Mouse (Mus musculus) liver, postnatal 0 days (tissue): ENCODE data around the gene Ddc. TPM values are rescaled to one million over a fixed set of nuclear protein-coding genes. Genes with fewer than 3 reads are reported as not detected.

Source experiments
- ATAC-seq: fragments of 200-750 bp; cut with Nextera tagmentation; 2 replicates; pipeline ENCODE4 v1.8.0; 2017; ENCODE audit warnings: mild to moderate bottlenecking, moderate library complexity
- DNase-seq: peaks from one replicate; pipeline ENCODE4 v3.0.0-alpha.2; 2016
- H3K27ac ChIP-seq: fragments of 300-500 bp; sonication (generic); 2 replicates; pipeline ENCODE4 v1.5.1; 2014; ENCODE audit warnings: antibody characterized with exemption, moderate library complexity, mild to moderate bottlenecking, low read depth
- H3K27me3 ChIP-seq: fragments of 300-500 bp; sonication (generic); 2 replicates; pipeline ENCODE4 v1.6.1; 2014; ENCODE audit warnings: low read length, control low read depth, mixed read lengths; ENCODE audit not compliant: insufficient read depth
- H3K36me3 ChIP-seq: fragments of 300-500 bp; sonication (generic); replicated peaks from 2 replicates; pipeline ENCODE4 v1.6.1; 2014; ENCODE audit warnings: mild to moderate bottlenecking, control low read depth, low read length, moderate library complexity, mixed read lengths; ENCODE audit not compliant: insufficient read depth
- H3K4me1 ChIP-seq: fragments of 300-500 bp; sonication (generic); 2 replicates; pipeline ENCODE4 v1.6.1; 2014; ENCODE audit warnings: antibody characterized with exemption, mild to moderate bottlenecking, control low read depth; ENCODE audit not compliant: insufficient read depth
- H3K4me2 ChIP-seq: fragments of 300-500 bp; sonication (generic); 2 replicates; pipeline ENCODE4 v1.6.1; 2014; ENCODE audit warnings: low read depth, mild to moderate bottlenecking, low read length, moderate library complexity, mixed read lengths
- H3K4me3 ChIP-seq: fragments of 300-500 bp; sonication (generic); 2 replicates; pipeline ENCODE4 v1.5.1; 2014; ENCODE audit warnings: low read depth, low read length
- H3K9ac ChIP-seq: fragments of 300-500 bp; sonication (generic); replicated peaks from 2 replicates; pipeline ENCODE4 v1.6.1; 2014; ENCODE audit warnings: mild to moderate bottlenecking, moderate library complexity
- H3K9me3 ChIP-seq: fragments of 300-500 bp; sonication (generic); 2 replicates; pipeline ENCODE4 v1.6.1; 2016; ENCODE audit warnings: mild to moderate bottlenecking, control low read depth, low read length, mixed read lengths
- CTCF ChIP-seq: sonication (generic); IDR thresholded peaks from 2 replicates; pipeline ENCODE4 v1.5.1; 2016; ENCODE audit warnings: antibody characterized with exemption, low read depth
- EP300 ChIP-seq: IDR thresholded peaks from 2 replicates; pipeline ENCODE4 v1.6.1; 2016; ENCODE audit warnings: antibody characterized with exemption, low read depth, mild to moderate bottlenecking
- WGBS: fragments of 180-500 bp; shearing (Covaris S2); extraction: QIAGEN DNeasy Blood & Tissue Kit; methylation state at CpG from one replicate; pipeline ENCODE4 v1.1.7; 2014; ENCODE audit not compliant: insufficient replicate concordance; 5-methylcytosine and 5-hydroxymethylcytosine counted together
- polyA plus RNA-seq: library from polyadenylated mRNA; unstranded; fragments of >200 nt; fragmentation: Nextera tagmentation; extraction: Ambion mirVana; gene quantifications from 2 replicates; pipeline ENCODE4 v1.2.1, GENCODE M21; 2015

Gene Ddc
- polyA plus RNA-seq, 1 experiment from 2014 or later, result 17.5 TPM

- no peak overlapping the region for H3K4me3 ChIP-seq
- H3K9me3 ChIP-seq, result no peaks in the 10 kb centered on the region
- TF ChIP-seq EP300 (no peak), CTCF (no peak)
- H3K36me3 ChIP-seq, result no peaks in the 10 kb centered on the region
- 58% methylated on average over 11 of the region's 11 CpGs for WGBS
- H3K27me3 ChIP-seq, result 0 out of 2 replicates have a peak, but pooled peaks cover 3% of the 10 kb centered on the region
- no peak for DNase-seq
- no peak overlapping the region for H3K9ac ChIP-seq
- ATAC-seq, result no peak
- H3K27ac ChIP-seq, result no peak overlapping the region
- H3K4me1 ChIP-seq, result peaks cover 19% of the 10 kb centered on the region
- no peak overlapping the region for H3K4me2 ChIP-seq
Observed at GRCm38 (mm10) chr11:11829161-11830000, 68.6 kb downstream of the Ddc start.

DNA sequence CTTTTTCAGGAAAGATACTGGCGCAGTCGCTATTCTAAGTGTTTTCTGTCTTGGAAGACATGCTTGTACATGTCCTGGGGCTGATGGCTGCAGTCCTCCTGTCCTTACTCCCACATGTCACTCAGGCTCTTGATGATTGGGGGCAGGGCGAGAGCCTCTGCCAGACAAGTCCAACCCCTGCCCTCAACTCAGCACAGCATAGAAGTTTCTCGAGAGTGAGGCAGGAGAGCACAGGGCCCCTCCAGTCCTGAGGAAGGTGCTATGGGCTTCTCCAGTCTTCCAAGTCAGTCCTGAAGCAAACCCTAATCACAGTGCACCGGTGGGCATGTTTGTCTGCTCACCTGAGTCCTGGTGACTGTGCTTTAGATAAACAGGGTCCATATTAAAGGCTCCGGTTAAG, 69.2 kb downstream of the Ddc start:
- H3K4me1 ChIP-seq, result peaks cover 15% of the 10 kb centered on the region
- no peak overlapping the region for H3K27ac ChIP-seq
- H3K9ac ChIP-seq, result no peak overlapping the region
- no peak overlapping the region for H3K4me3 ChIP-seq
- H3K9me3 ChIP-seq, result no peaks in the 10 kb centered on the region
- WGBS, result 43% methylated on average over 6 of the region's 6 CpGs
- 0 out of 2 replicates have a peak, but pooled peaks cover 3% of the 10 kb centered on the region for H3K27me3 ChIP-seq
- ATAC-seq (no peak), DNase-seq (no peak)
- no peak overlapping the region for H3K4me2 ChIP-seq
- H3K36me3 ChIP-seq, result no peaks in the 10 kb centered on the region
- no peak for TF ChIP-seq CTCF
- TF ChIP-seq EP300, result no peak

- peaks cover 14% of the 10 kb centered on the region for H3K4me1 ChIP-seq
- H3K9ac ChIP-seq, result no peak overlapping the region
- no peak overlapping the region for H3K27ac ChIP-seq
- 51% methylated on average over 5 of the region's 5 CpGs for WGBS
- no peak for ATAC-seq
- H3K4me3 ChIP-seq, result no peak overlapping the region
- H3K36me3 ChIP-seq, result no peaks in the 10 kb centered on the region
- no peaks in the 10 kb centered on the region for H3K9me3 ChIP-seq
- no peak for TF ChIP-seq EP300
- TF ChIP-seq CTCF, result no peak
- H3K4me2 ChIP-seq, result no peak overlapping the region
- H3K27me3 ChIP-seq, result 0 out of 2 replicates have a peak, but pooled peaks cover 3% of the 10 kb centered on the region
- no peak for DNase-seq
Observed at GRCm38 (mm10) chr11:11828251-11828650, 69.7 kb downstream of the Ddc start.

GRCm38 (mm10) chr11:11826475-11826874, 71.5 kb downstream of the Ddc start:
- TF ChIP-seq CTCF, result no peak
- no peak for TF ChIP-seq EP300
- H3K9me3 ChIP-seq, result no peaks in the 10 kb centered on the region
- no peak overlapping the region for H3K9ac ChIP-seq
- H3K36me3 ChIP-seq, result no peaks in the 10 kb centered on the region
- H3K4me2 ChIP-seq, result no peak overlapping the region
- peaks cover 14% of the 10 kb centered on the region for H3K4me1 ChIP-seq
- no peak for ATAC-seq
- 0 out of 2 replicates have a peak, but pooled peaks cover 3% of the 10 kb centered on the region for H3K27me3 ChIP-seq
- no peak overlapping the region for H3K27ac ChIP-seq
- no peak overlapping the region for H3K4me3 ChIP-seq
- DNase-seq, result no peak

DNA sequence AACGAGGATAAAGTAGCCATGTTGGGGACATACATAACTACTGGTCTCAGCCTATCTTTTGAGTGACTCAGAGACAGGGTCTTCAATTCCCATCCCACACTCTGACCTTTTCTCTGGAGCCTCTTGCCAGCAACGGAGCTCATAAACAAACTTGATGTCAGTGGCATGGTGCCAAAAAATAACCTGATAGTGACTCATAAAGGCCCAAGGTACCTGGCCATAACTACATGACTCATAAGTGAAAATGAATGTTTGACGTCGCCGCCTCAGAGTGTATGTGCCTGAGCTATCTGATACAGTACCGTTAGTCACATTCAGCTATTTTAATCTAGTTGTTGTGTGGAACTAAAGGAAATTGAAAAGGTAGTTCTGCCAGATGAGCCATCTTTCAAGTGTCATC, 72.3 kb downstream of the Ddc start:
- H3K9ac ChIP-seq, result no peak overlapping the region
- DNase-seq (no peak), ATAC-seq (no peak)
- no peaks in the 10 kb centered on the region for H3K9me3 ChIP-seq
- no peak overlapping the region for H3K27ac ChIP-seq
- 0 out of 2 replicates have a peak, but pooled peaks cover 3% of the 10 kb centered on the region for H3K27me3 ChIP-seq
- peaks cover 18% of the 10 kb centered on the region for H3K4me1 ChIP-seq
- no peaks in the 10 kb centered on the region for H3K36me3 ChIP-seq
- 69% methylated on average over 6 of the region's 6 CpGs for WGBS
- TF ChIP-seq EP300 (no peak), CTCF (no peak)
- H3K4me3 ChIP-seq, result no peak overlapping the region
- H3K4me2 ChIP-seq, result no peak overlapping the region

DNA sequence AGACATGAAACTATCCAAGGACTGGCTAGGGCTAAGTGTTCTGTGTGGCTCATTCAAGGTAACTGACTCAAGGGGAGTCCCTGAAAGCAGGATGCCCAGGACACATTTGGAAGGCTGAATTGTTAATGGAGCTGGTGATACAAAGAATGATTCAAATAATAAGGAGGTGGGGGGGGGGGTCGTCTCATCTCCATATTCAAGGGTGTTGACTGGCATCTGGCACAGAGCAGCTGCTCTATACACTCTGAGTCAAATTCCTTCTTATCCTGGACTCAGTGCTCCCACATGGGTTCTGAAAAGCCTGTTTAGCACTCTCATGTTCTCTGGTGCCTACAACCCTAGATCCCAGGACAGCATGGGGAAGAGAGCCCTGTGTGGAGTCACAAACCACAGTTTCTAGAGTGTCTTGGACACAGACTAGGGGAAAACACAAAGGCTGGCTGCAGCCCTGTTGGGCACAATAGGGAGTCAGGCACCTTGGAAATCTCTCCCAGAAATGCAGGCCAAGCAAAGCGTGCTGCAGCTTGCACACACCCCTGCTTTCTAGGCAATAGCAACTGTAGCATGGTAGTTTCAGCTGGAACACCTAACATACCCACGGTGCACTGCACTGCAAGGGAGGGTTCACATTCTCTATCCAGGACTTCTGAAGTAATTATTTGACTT, 72.8 kb downstream of the Ddc start:
- Histone ChIP-seq H3K9me3 (no peaks in the 10 kb centered on the region), H3K36me3 (no peaks in the 10 kb centered on the region), H3K9ac (no peak overlapping the region), H3K27me3 (0 out of 2 replicates have a peak, but pooled peaks cover 3% of the 10 kb centered on the region), H3K27ac (no peak overlapping the region), H3K4me3 (no peak overlapping the region), H3K4me1 (peaks cover 20% of the 10 kb centered on the region), H3K4me2 (no peak overlapping the region)
- ATAC-seq (no peak), DNase-seq (no peak)
- WGBS, result 77% methylated on average over 3 of the region's 3 CpGs
- TF ChIP-seq EP300 (no peak), CTCF (no peak)
